Mouse (Mus musculus) midbrain, embryonic 16.5 days (tissue): ENCODE data around the gene C2cd4d. TPM values are rescaled to one million over a fixed set of nuclear protein-coding genes. Genes with fewer than 3 reads are reported as not detected.

Experiments
- ATAC-seq: fragments of 200-750 bp; cut with Nextera tagmentation; 2 replicates; pipeline ENCODE4 v1.8.0; 2017; ENCODE audit warnings: moderate TSS enrichment
- H3K27ac ChIP-seq: fragments of 300-500 bp; sonication (generic); 2 replicates; pipeline ENCODE4 v1.5.1; 2014; ENCODE audit warnings: mild to moderate bottlenecking, low read length, mixed read lengths
- H3K27me3 ChIP-seq: fragments of 300-500 bp; sonication (generic); 2 replicates; pipeline ENCODE4 v1.6.1; 2014; ENCODE audit warnings: low read depth, low read length, mixed read lengths; ENCODE audit not compliant: control insufficient read depth, insufficient read depth
- H3K36me3 ChIP-seq: fragments of 300-500 bp; sonication (generic); 2 replicates; pipeline ENCODE4 v1.6.1; 2014; ENCODE audit warnings: mild to moderate bottlenecking, low read length, moderate library complexity, mixed read lengths; ENCODE audit not compliant: control insufficient read depth, insufficient read depth
- H3K4me1 ChIP-seq: fragments of 300-500 bp; sonication (generic); 2 replicates; pipeline ENCODE4 v1.6.1; 2014; ENCODE audit warnings: mild to moderate bottlenecking, low read length, mixed read lengths; ENCODE audit not compliant: control insufficient read depth, insufficient read depth
- H3K4me2 ChIP-seq: fragments of 300-500 bp; sonication (generic); 2 replicates; pipeline ENCODE4 v1.6.1; 2014; ENCODE audit warnings: mild to moderate bottlenecking, low read length, mixed read lengths
- H3K4me3 ChIP-seq: fragments of 300-500 bp; sonication (generic); 2 replicates; pipeline ENCODE4 v1.5.1; 2014; ENCODE audit warnings: low read depth, mild to moderate bottlenecking, low read length, moderate library complexity, mixed read lengths
- H3K9ac ChIP-seq: fragments of 300-500 bp; sonication (generic); 2 replicates; pipeline ENCODE4 v1.6.1; 2014; ENCODE audit warnings: low read depth, low read length, mixed read lengths
- H3K9me3 ChIP-seq: fragments of 300-500 bp; sonication (generic); replicated peaks from 2 replicates; pipeline ENCODE4 v1.6.1; 2014; ENCODE audit warnings: mild to moderate bottlenecking, low read length, mixed read lengths; ENCODE audit not compliant: control insufficient read depth, poor library complexity, severe bottlenecking
- WGBS: fragments of 180-500 bp; shearing (Covaris S2); extraction: QIAGEN DNeasy Blood & Tissue Kit; methylation state at CpG from one replicate; pipeline ENCODE4 v1.1.7; 2014; 5-methylcytosine and 5-hydroxymethylcytosine counted together
- polyA plus RNA-seq: library from polyadenylated mRNA; unstranded; fragments of >200 nt; fragmentation: Nextera tagmentation; extraction: Ambion mirVana; gene quantifications from 2 replicates; pipeline ENCODE4 v1.2.1, GENCODE M21; 2015

The C2cd4d gene
- polyA plus RNA-seq, 1 experiment from 2014 or later, result 1.6 TPM

DNA sequence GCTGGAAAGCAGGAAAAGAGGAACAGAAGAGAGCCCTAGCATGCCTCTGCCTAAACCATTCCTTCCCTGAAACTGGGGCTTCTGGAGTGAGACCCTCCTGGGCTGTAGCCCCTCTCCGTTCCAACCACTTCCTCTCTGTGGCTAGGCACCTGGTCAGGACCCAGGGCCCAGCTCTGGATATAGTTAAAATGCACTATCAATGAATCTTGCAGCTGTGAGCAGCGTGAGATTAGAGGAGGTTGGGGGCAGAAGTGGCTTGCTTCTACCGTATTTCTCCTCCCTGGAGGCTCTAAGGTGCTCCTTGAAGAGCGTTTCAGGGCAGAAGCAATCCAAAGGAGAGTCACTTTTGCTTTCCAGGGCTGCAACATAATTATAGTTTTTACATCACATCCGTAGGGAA, 20.1 kb downstream of the C2cd4d start:
- Histone ChIP-seq H3K27ac (no peak overlapping the region), H3K4me1 (no peaks in the 10 kb centered on the region), H3K4me3 (no peak overlapping the region), H3K9ac (no peak overlapping the region), H3K9me3 (no peaks in the 10 kb centered on the region), H3K36me3 (no peaks in the 10 kb centered on the region), H3K27me3 (no peaks in the 10 kb centered on the region), H3K4me2 (no peak overlapping the region)
- no peak for ATAC-seq
- WGBS, result 84% methylated on average over 5 of the region's 5 CpGs

DNA sequence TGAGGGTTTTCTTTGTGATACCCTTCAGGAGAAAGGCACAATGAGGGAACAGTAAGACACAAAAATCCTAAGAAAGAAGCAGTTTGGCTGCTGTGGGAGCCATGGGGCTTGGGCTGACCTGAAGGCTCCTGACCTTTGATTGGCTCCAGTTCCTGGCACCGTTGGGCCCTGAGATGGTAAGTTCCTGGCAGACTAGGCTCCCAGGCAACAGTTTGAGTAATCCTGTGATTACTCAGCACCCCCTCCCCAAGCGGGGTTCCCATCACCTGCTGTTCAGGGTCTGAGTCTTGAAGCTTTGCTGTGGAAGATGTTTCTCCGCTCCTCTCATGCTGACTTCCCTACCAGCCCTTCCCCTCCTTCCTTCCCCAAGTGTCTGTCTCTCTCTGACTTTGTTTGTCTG, 21.2 kb downstream of the C2cd4d start:
- Histone ChIP-seq H3K27me3 (no peaks in the 10 kb centered on the region), H3K36me3 (no peaks in the 10 kb centered on the region), H3K4me2 (no peak overlapping the region), H3K9ac (no peak overlapping the region), H3K9me3 (no peaks in the 10 kb centered on the region), H3K4me3 (no peak overlapping the region), H3K4me1 (no peaks in the 10 kb centered on the region), H3K27ac (no peak overlapping the region)
- 61% methylated on average over 3 of the region's 3 CpGs for WGBS
- ATAC-seq, result no peak

DNA sequence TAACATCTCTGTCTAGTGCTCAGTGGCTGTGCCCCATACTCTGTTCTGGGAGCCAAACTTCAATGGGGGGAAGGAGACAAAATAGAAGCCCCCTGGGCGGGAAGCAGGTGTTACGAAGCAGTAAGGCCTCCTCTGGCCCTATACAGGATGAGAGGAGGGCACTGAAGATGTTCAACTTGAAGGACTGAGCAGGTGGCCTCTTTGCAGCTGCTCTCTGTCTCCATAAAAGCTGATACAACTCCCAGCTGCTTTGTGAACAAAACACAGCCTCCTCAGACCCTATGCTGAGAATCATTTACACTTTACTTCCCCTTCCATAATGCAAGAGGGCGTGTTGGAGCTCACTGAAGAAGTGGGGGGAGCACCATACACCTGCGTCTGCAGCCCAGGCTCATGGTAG, 24.4 kb downstream of the C2cd4d start:
- no peaks in the 10 kb centered on the region for H3K27me3 ChIP-seq
- H3K4me2 ChIP-seq, result no peak overlapping the region
- no peak for ATAC-seq
- H3K4me3 ChIP-seq, result no peak overlapping the region
- H3K27ac ChIP-seq, result no peak overlapping the region
- no peaks in the 10 kb centered on the region for H3K4me1 ChIP-seq
- H3K9me3 ChIP-seq, result no peaks in the 10 kb centered on the region
- 63% methylated on average over 4 of the region's 4 CpGs for WGBS
- no peaks in the 10 kb centered on the region for H3K36me3 ChIP-seq
- no peak overlapping the region for H3K9ac ChIP-seq

DNA sequence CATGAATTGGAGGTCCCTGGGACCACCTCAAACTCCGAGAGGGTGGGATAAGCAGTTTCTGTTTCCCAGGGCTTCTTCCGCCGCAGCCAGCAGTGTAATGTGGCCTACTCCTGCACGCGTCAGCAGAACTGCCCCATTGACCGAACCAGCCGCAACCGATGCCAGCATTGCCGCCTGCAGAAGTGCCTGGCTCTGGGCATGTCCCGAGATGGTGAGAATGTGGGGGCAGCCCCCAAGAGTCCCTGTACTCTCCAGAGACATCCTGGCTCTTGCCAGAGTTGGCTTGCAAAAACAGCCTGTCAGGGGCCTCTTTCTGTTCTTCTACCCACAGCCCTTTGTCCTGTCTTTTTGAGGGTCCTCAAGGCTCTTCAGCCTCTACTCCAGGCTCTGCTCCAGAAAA, 25.2 kb downstream of the C2cd4d start:
- no peak overlapping the region for H3K4me3 ChIP-seq
- no peaks in the 10 kb centered on the region for H3K36me3 ChIP-seq
- no peak overlapping the region for H3K4me2 ChIP-seq
- no peak overlapping the region for H3K9ac ChIP-seq
- no peaks in the 10 kb centered on the region for H3K9me3 ChIP-seq
- ATAC-seq, result no peak
- H3K27ac ChIP-seq, result no peak overlapping the region
- no peaks in the 10 kb centered on the region for H3K27me3 ChIP-seq
- H3K4me1 ChIP-seq, result no peaks in the 10 kb centered on the region
- 94% methylated on average over 10 of the region's 10 CpGs for WGBS

DNA sequence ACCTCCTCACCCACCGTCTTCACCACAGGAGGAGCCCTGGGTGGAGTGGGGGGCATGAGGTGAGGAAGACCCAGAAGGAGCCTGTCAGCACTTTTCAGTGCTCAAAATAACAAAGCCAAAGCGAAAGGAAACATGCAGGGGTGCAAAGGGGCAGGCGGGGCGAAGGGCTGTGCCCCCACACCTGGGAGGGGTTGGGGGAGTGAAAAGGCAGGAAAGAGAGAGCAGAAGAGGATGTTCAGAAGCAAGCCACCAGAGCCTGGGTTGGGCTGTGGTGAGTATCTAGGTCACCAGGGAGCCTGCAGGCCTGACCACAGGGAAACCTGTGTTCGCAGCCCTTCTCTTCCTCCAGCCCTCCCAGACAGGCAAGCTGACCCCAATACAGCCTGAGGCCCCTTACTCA, 25.8 kb downstream of the C2cd4d start:
- no peaks in the 10 kb centered on the region for H3K27me3 ChIP-seq
- H3K4me1 ChIP-seq, result no peaks in the 10 kb centered on the region
- no peak overlapping the region for H3K27ac ChIP-seq
- no peak overlapping the region for H3K4me2 ChIP-seq
- no peak overlapping the region for H3K9ac ChIP-seq
- H3K36me3 ChIP-seq, result no peaks in the 10 kb centered on the region
- WGBS, result 84% methylated on average over 5 of the region's 5 CpGs
- ATAC-seq, result no peak
- H3K9me3 ChIP-seq, result no peaks in the 10 kb centered on the region
- no peak overlapping the region for H3K4me3 ChIP-seq

DNA sequence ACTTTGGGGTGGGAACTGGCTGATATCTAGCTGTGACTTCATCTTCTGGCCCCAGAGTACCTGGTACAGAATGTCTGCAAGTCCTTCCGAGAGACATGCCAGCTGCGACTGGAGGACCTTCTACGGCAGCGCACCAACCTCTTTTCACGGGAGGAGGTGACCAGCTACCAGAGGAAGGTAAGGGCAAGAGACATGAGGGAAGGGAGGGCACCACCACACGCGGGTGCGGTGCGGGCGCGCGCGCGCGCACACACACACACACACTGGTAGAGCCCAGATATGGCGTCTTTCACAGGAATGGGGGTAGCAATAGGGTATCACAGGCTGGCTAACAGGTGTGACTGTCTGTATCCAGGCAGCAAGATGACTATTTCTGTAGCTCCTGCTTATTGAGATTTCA, 27.2 kb downstream of the C2cd4d start:
- no peak for ATAC-seq
- H3K4me3 ChIP-seq, result no peak overlapping the region
- H3K9me3 ChIP-seq, result no peaks in the 10 kb centered on the region
- H3K4me2 ChIP-seq, result no peak overlapping the region
- no peaks in the 10 kb centered on the region for H3K27me3 ChIP-seq
- H3K36me3 ChIP-seq, result no peaks in the 10 kb centered on the region
- no peak overlapping the region for H3K9ac ChIP-seq
- H3K27ac ChIP-seq, result no peak overlapping the region
- 96% methylated on average over 16 of the region's 16 CpGs for WGBS
- no peaks in the 10 kb centered on the region for H3K4me1 ChIP-seq

DNA sequence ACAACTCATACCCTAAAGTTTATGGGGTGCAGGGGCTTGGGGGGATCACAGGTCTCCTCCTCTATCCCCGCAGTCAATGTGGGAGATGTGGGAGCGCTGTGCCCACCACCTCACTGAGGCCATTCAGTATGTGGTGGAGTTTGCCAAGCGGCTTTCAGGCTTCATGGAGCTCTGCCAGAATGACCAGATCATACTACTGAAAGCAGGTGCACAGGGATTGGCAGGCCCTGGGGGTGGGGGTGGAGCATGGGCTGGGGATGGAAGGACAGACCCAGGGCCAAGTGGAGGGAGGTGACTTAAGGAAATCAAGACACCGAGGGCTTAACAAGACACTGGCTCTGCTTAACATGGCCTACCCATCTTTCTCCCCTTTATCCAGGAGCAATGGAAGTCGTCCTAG, 28.8 kb downstream of the C2cd4d start:
- Histone ChIP-seq H3K9me3 (no peaks in the 10 kb centered on the region), H3K9ac (no peak overlapping the region), H3K4me1 (no peaks in the 10 kb centered on the region), H3K4me2 (no peak overlapping the region), H3K4me3 (no peak overlapping the region), H3K27me3 (no peaks in the 10 kb centered on the region), H3K36me3 (no peaks in the 10 kb centered on the region), H3K27ac (no peak overlapping the region)
- WGBS, result 84% methylated on average over 5 of the region's 5 CpGs
- no peak for ATAC-seq

DNA sequence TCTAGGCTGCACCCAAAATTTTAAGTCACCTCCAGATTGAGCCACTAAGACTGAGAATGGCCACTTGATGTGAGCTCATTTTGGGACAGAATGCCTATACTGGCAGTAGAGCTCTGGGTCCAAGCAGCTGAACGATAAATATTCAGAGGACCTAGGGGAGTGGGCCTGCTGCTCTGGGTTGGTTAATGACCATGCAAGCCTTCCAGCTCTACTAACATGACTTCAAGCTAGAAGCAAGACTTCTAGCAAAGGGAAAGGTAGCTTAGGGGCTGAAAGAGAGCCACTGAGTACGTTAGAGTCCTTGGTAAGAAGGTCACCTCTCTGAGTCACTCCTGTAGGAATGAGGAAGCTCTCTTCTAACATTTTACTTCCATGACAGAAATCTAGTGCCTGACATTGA, 29.9 kb downstream of the C2cd4d start:
- no peak for ATAC-seq
- Histone ChIP-seq H3K36me3 (no peaks in the 10 kb centered on the region), H3K27me3 (no peaks in the 10 kb centered on the region; the same call in 1 of the 2 replicates), H3K4me3 (no peak overlapping the region), H3K27ac (no peak overlapping the region), H3K4me2 (no peak overlapping the region), H3K4me1 (no peaks in the 10 kb centered on the region), H3K9ac (no peak overlapping the region), H3K9me3 (no peaks in the 10 kb centered on the region)
- 89% methylated on average over 2 of the region's 2 CpGs for WGBS

DNA sequence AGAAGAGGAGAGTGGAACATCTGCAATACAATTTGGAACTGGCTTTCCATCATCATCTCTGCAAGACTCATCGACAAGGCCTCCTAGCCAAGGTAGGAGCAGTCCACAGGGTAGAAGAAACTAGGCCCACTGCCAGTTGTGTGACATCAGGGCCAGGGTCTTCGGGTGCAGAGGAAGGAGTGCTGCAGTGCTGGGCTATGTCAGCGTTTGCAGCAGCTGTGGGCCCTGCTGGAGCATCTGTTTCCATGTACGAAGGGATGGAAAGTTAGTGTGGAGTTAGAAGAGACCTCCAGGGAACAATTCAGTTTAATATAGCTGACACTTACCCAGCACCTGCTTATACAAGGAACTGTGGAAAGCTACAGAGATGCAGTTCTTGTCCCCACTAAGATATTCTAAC, 30.8 kb downstream of the C2cd4d start:
- no peak overlapping the region for H3K27ac ChIP-seq
- H3K27me3 ChIP-seq, result peaks cover 2% of the 10 kb centered on the region
- 76% methylated on average over 4 of the region's 4 CpGs for WGBS
- H3K9me3 ChIP-seq, result no peaks in the 10 kb centered on the region
- no peak overlapping the region for H3K4me2 ChIP-seq
- no peaks in the 10 kb centered on the region for H3K4me1 ChIP-seq
- H3K36me3 ChIP-seq, result no peaks in the 10 kb centered on the region
- ATAC-seq, result no peak
- H3K4me3 ChIP-seq, result no peak overlapping the region
- no peak overlapping the region for H3K9ac ChIP-seq

DNA sequence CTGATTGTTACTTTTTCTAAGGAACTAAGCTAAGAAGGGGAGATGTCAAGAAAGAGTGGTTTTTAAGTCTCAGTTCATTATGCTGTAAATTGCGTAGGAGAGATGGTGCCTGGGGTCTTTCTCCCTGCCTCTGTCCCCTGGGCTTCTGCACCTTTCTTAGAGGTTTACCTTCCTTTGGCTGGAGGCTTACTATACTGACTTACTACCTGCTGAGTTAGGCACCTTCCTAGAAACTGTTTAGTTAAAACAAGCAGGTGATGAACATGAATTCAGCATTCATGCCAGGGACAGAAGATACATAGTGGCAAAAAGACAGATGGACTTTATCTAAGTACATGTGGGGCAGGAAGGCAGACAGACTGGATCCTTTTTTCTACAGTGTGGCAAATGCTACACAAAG, 34.1 kb downstream of the C2cd4d start:
- no peaks in the 10 kb centered on the region for H3K9me3 ChIP-seq
- H3K4me1 ChIP-seq, result peaks cover 8% of the 10 kb centered on the region
- no peak overlapping the region for H3K4me2 ChIP-seq
- peaks cover 2% of the 10 kb centered on the region for H3K27me3 ChIP-seq
- 75% methylated on average over 1 of the region's 1 CpGs for WGBS
- H3K4me3 ChIP-seq, result no peak overlapping the region
- H3K9ac ChIP-seq, result no peak overlapping the region
- no peak overlapping the region for H3K27ac ChIP-seq
- no peak for ATAC-seq
- no peaks in the 10 kb centered on the region for H3K36me3 ChIP-seq
